8 mouse cellular contexts compared by ENCODE assay signal in genomic region chr8:121241761-121242552, GRCm38 (mm10).
DNase-seq lines count a peak whose midpoint lies in the region; ATAC-seq and TF ChIP-seq lines count a peak whose summit lies in the region.

No protein-coding gene starts in this region.

- intact Hi-C loops in gastrocnemius, adult 2 months (cut with DNase I), result no loop called here

- DNase-seq in neural tube, embryonic 11.5 days (ENCODE audit: low spot score), result peak; percentile 63
- DNase-seq in neural tube, embryonic 10.5 days (ENCODE audit: extremely low spot score, low spot score), result no peak
- peak; percentile 50 for DNase-seq in gastrocnemius, adult 2 months
- DNase-seq in hindbrain, postnatal 0 days (ENCODE audit: low spot score), result peak; percentile 53
- DNase-seq in lung, embryonic 14.5 days, result peak; percentile 90
- peak; percentile 32 for DNase-seq in stomach, postnatal 0 days (ENCODE audit: low spot score)
- DNase-seq in right cerebral cortex, postnatal 4 days, result no peak
- DNase-seq in left cerebral cortex, adult 18-20 months (ENCODE audit: low spot score in 2 of 2), result no peak

- peak overlapping the region; percentile 14; the same call in 1 of the 2 replicates for H3K4me2 ChIP-seq in neural tube, embryonic 11.5 days (ENCODE audit: low read depth)
- no peak overlapping the region for H3K4me2 ChIP-seq in hindbrain, postnatal 0 days (ENCODE audit: low read depth, low read length)
- H3K4me2 ChIP-seq in lung, embryonic 14.5 days, result peak overlapping the region; percentile 33
- H3K4me2 ChIP-seq in stomach, postnatal 0 days (replicated peaks; ENCODE audit: low read depth), result no peak overlapping the region

- 16% methylated on average over 14 of the region's 14 CpGs for WGBS in neural tube, embryonic 11.5 days
- 9% methylated on average over 14 of the region's 14 CpGs for WGBS in hindbrain, postnatal 0 days
- WGBS in lung, embryonic 14.5 days, result 10% methylated on average over 14 of the region's 14 CpGs
- WGBS in stomach, postnatal 0 days, result 15% methylated on average over 14 of the region's 14 CpGs

- peak overlapping the region; percentile 34; the same call in 1 of the 2 replicates for H3K27ac ChIP-seq in neural tube, embryonic 11.5 days (ENCODE audit: low read depth, low read length)
- H3K27ac ChIP-seq in gastrocnemius, adult 2 months, result no peak overlapping the region
- H3K27ac ChIP-seq in hindbrain, postnatal 0 days, result no peak overlapping the region
- H3K27ac ChIP-seq in lung, embryonic 14.5 days (ENCODE audit: low read depth), result peak overlapping the region; percentile 71
- peak overlapping the region; percentile 45; the same call in 1 of the 2 replicates for H3K27ac ChIP-seq in stomach, postnatal 0 days (replicated peaks)

- H3K4me3 ChIP-seq in neural tube, embryonic 11.5 days (ENCODE audit: low read depth, low read length), result no peak overlapping the region
- no peak overlapping the region for H3K4me3 ChIP-seq in gastrocnemius, adult 2 months
- H3K4me3 ChIP-seq in hindbrain, postnatal 0 days (ENCODE audit: low read length), result no peak overlapping the region
- no peak overlapping the region for H3K4me3 ChIP-seq in lung, embryonic 14.5 days (ENCODE audit: low read depth, low read length)
- H3K4me3 ChIP-seq in stomach, postnatal 0 days (ENCODE audit: low read depth, low read length), result no peak overlapping the region

- TF ChIP-seq EP300 in stomach, postnatal 0 days (optimal IDR thresholded peaks at IDR 0.05), result no peak

- peaks cover 27% of the 10 kb centered on the region for H3K4me1 ChIP-seq in neural tube, embryonic 11.5 days (ENCODE audit: control insufficient read depth, insufficient read depth, low read length)
- no peaks in the 10 kb centered on the region; the same call in 1 of the 2 replicates for H3K4me1 ChIP-seq in hindbrain, postnatal 0 days (ENCODE audit: insufficient read depth, low read length)
- H3K4me1 ChIP-seq in lung, embryonic 14.5 days (ENCODE audit: insufficient read depth), result peaks cover 10% of the 10 kb centered on the region
- peaks cover 6% of the 10 kb centered on the region; the same call in 1 of the 2 replicates for H3K4me1 ChIP-seq in stomach, postnatal 0 days (replicated peaks; ENCODE audit: control insufficient read depth, insufficient read depth)

- no peaks in the 10 kb centered on the region for H3K36me3 ChIP-seq in neural tube, embryonic 11.5 days (ENCODE audit: control insufficient read depth, insufficient read depth, low read length)
- no peaks in the 10 kb centered on the region for H3K36me3 ChIP-seq in hindbrain, postnatal 0 days (ENCODE audit: insufficient read depth, low read length)
- H3K36me3 ChIP-seq in lung, embryonic 14.5 days (ENCODE audit: insufficient read depth), result no peaks in the 10 kb centered on the region
- no peaks in the 10 kb centered on the region for H3K36me3 ChIP-seq in stomach, postnatal 0 days (ENCODE audit: control insufficient read depth, insufficient read depth, low read length)

- TF ChIP-seq CTCF in gastrocnemius, adult 2 months (IDR thresholded peaks at IDR 0.05), result no peak
- no peak for TF ChIP-seq CTCF in hindbrain, postnatal 0 days (IDR thresholded peaks at IDR 0.05; ENCODE audit: low read depth)
- no peak; the same call in 1 of the 2 replicates for TF ChIP-seq CTCF in lung, embryonic 14.5 days (IDR thresholded peaks at IDR 0.05; ENCODE audit: low read depth)
- no peak for TF ChIP-seq CTCF in stomach, postnatal 0 days (IDR thresholded peaks at IDR 0.05; ENCODE audit: low read depth)

- peak; percentile 27; the same call in 1 of the 2 replicates for ATAC-seq in neural tube, embryonic 11.5 days (ENCODE audit: insufficient read depth, low FRiP score, low TSS enrichment)
- ATAC-seq in hindbrain, postnatal 0 days, result peak; percentile 67
- peak; percentile 89 for ATAC-seq in lung, embryonic 14.5 days (ENCODE audit: insufficient read depth)
- peak; percentile 69 for ATAC-seq in stomach, postnatal 0 days (ENCODE audit: low FRiP score, low TSS enrichment)

- H3K9ac ChIP-seq in neural tube, embryonic 11.5 days (ENCODE audit: low read length), result no peak overlapping the region
- 0 out of 2 replicates have a peak overlapping the region, but pooled peaks have one; percentile 2 for H3K9ac ChIP-seq in hindbrain, postnatal 0 days (replicated peaks; ENCODE audit: low read length)
- peak overlapping the region; percentile 17; the same call in 1 of the 2 replicates for H3K9ac ChIP-seq in lung, embryonic 14.5 days
- H3K9ac ChIP-seq in stomach, postnatal 0 days (ENCODE audit: low read length), result no peak overlapping the region

- no peaks in the 10 kb centered on the region for H3K9me3 ChIP-seq in neural tube, embryonic 11.5 days (ENCODE audit: control insufficient read depth, low read length)
- no peaks in the 10 kb centered on the region for H3K9me3 ChIP-seq in hindbrain, postnatal 0 days (ENCODE audit: low read length)
- no peaks in the 10 kb centered on the region for H3K9me3 ChIP-seq in lung, embryonic 14.5 days (ENCODE audit: low read depth, low read length)
- H3K9me3 ChIP-seq in stomach, postnatal 0 days (ENCODE audit: control insufficient read depth, low read length), result no peaks in the 10 kb centered on the region

- peaks cover 4% of the 10 kb centered on the region; the same call in 1 of the 2 replicates for H3K27me3 ChIP-seq in neural tube, embryonic 11.5 days (ENCODE audit: control insufficient read depth, insufficient read depth, low read length)
- H3K27me3 ChIP-seq in hindbrain, postnatal 0 days (ENCODE audit: insufficient read depth, low read length), result no peaks in the 10 kb centered on the region
- no peaks in the 10 kb centered on the region for H3K27me3 ChIP-seq in lung, embryonic 14.5 days (ENCODE audit: insufficient read depth, low read length)
- H3K27me3 ChIP-seq in stomach, postnatal 0 days (ENCODE audit: control insufficient read depth, insufficient read depth, low read length), result no peaks in the 10 kb centered on the region

Comparison
In these comparisons a context has a peak if more than half of its experiments do, and no peak if none do; other contexts are left out.
1. DNase-seq: peak in neural tube, embryonic 11.5 days (single experiment), gastrocnemius, adult 2 months (single experiment), hindbrain, postnatal 0 days (single experiment), lung, embryonic 14.5 days (single experiment) and stomach, postnatal 0 days (single experiment); none in neural tube, embryonic 10.5 days (single experiment), right cerebral cortex, postnatal 4 days (single experiment) and left cerebral cortex, adult 18-20 months (0 of 2).
2. ATAC-seq: peak in every context shown above with its lines; median percentile 89 in lung, embryonic 14.5 days; 69 in stomach, postnatal 0 days; 67 in hindbrain, postnatal 0 days; 27 in neural tube, embryonic 11.5 days.
3. H3K27ac ChIP-seq: peak in neural tube, embryonic 11.5 days (single experiment), lung, embryonic 14.5 days (single experiment) and stomach, postnatal 0 days (single experiment); none in gastrocnemius, adult 2 months (single experiment) and hindbrain, postnatal 0 days (single experiment).
4. H3K4me2 ChIP-seq: peak in neural tube, embryonic 11.5 days (single experiment) and lung, embryonic 14.5 days (single experiment); none in hindbrain, postnatal 0 days (single experiment) and stomach, postnatal 0 days (single experiment).
5. H3K9ac ChIP-seq: peak in hindbrain, postnatal 0 days (single experiment) and lung, embryonic 14.5 days (single experiment); none in neural tube, embryonic 11.5 days (single experiment) and stomach, postnatal 0 days (single experiment).